Mouse (Mus musculus): ENCODE measurements at regions not wholly inside any gene's neighbourhood (a gene's known extent, or its start where the extent isn't known, plus 50 kb on each side); places are given as distances from the start of the nearest gene placed in this dataset.

GRCm38 (mm10) chr16:95886131-95886530 is 104.6 kb downstream of the Psmg1 start:
- DNase-seq (ENCODE audit: low read depth, low spot score) = no peak

- no peak for DNase-seq (ENCODE audit: low read depth, low spot score)
Measured at GRCm38 (mm10) chr16:95873297-95873696, 117.5 kb downstream of the Psmg1 start.

- no peak for DNase-seq (ENCODE audit: low read depth, low spot score)
Measured at GRCm38 (mm10) chr16:95872436-95872835, 118.3 kb downstream of the Psmg1 start.

- DNase-seq (ENCODE audit: low read depth, low spot score) = no peak
Measured at GRCm38 (mm10) chr16:95870291-95870690, 120.5 kb downstream of the Psmg1 start.

GRCm38 (mm10) chr16:95869501-95869900 is 121.3 kb downstream of the Psmg1 start:
- DNase-seq (ENCODE audit: low read depth, low spot score) = no peak

- DNase-seq (ENCODE audit: low read depth, low spot score) = no peak
Measured at GRCm38 (mm10) chr16:95868896-95869295, 121.9 kb downstream of the Psmg1 start.

- DNase-seq (ENCODE audit: low read depth, low spot score) = no peak
Measured at GRCm38 (mm10) chr16:95867516-95867915, 123.2 kb downstream of the Psmg1 start.

- no peak for DNase-seq (ENCODE audit: low read depth, low spot score)
Measured at GRCm38 (mm10) chr16:95866866-95867420, 123.8 kb downstream of the Psmg1 start.

GRCm38 (mm10) chr16:95865603-95866002 is 125.2 kb downstream of the Psmg1 start:
- DNase-seq (ENCODE audit: low read depth, low spot score) = no peak

- no peak for DNase-seq (ENCODE audit: low read depth, low spot score)
Measured at GRCm38 (mm10) chr16:95864646-95865045, 126.1 kb downstream of the Psmg1 start.

GRCm38 (mm10) chr16:95864106-95864505 is 126.7 kb downstream of the Psmg1 start:
- no peak for DNase-seq (ENCODE audit: low read depth, low spot score)

GRCm38 (mm10) chr16:95863565-95863964 is 127.2 kb downstream of the Psmg1 start:
- no peak for DNase-seq (ENCODE audit: low read depth, low spot score)

GRCm38 (mm10) chr16:95862621-95863020 is 128.1 kb downstream of the Psmg1 start:
- DNase-seq (ENCODE audit: low read depth, low spot score) = no peak

- no peak for DNase-seq (ENCODE audit: low read depth, low spot score)
Measured at GRCm38 (mm10) chr16:95861231-95861690, 129.5 kb downstream of the Psmg1 start.

GRCm38 (mm10) chr16:95860810-95861209 is 129.9 kb downstream of the Psmg1 start:
- no peak for DNase-seq (ENCODE audit: low read depth, low spot score)

- no peak for DNase-seq (ENCODE audit: low read depth, low spot score)
Measured at GRCm38 (mm10) chr16:95860111-95860510, 130.6 kb downstream of the Psmg1 start.

- DNase-seq (ENCODE audit: low read depth, low spot score) = no peak
Measured at GRCm38 (mm10) chr16:95857403-95857802, 133.4 kb downstream of the Psmg1 start.

- no peak for DNase-seq (ENCODE audit: low read depth, low spot score)
Measured at GRCm38 (mm10) chr16:95855230-95855629, 135.5 kb downstream of the Psmg1 start.

- DNase-seq (ENCODE audit: low read depth, low spot score) = no peak
Measured at GRCm38 (mm10) chr16:95851907-95852306, 138.9 kb downstream of the Psmg1 start.

GRCm38 (mm10) chr16:95848555-95849082 is 142.1 kb downstream of the Psmg1 start:
- no peak for DNase-seq (ENCODE audit: low read depth, low spot score)

GRCm38 (mm10) chr16:95847765-95848483 is 142.8 kb downstream of the Psmg1 start:
- no peak for DNase-seq (ENCODE audit: low read depth, low spot score)

- DNase-seq (ENCODE audit: low read depth, low spot score) = no peak
Measured at GRCm38 (mm10) chr16:95845323-95845860, 143.5 kb downstream of the Ets2 start.

GRCm38 (mm10) chr16:95844691-95845090 is 142.8 kb downstream of the Ets2 start:
- no peak for DNase-seq (ENCODE audit: low read depth, low spot score)
